Mouse (Mus musculus) bone marrow, adult 2 months (tissue): ENCODE results near the gene Ivns1abp. TPM values are rescaled to one million over a fixed set of nuclear protein-coding genes. Genes with fewer than 3 reads are reported as not detected.
A peak's percentile ranks its signal among the peaks of the same experiment; 100 is the strongest.
"Not testable (repeated sequence)": the region's sequence is repeated elsewhere in the genome, so short reads cannot be mapped to it uniquely, and the experiment has no call there.

Experiments used
- H3K27ac ChIP-seq: fragments of 200-500 bp; 2 replicates; pipeline ENCODE4 v1.5.1; 2012; ENCODE audit warnings: low read depth, mild to moderate bottlenecking, control low read depth, inconsistent platforms, low read length; ENCODE audit not compliant: control insufficient read depth, poor library complexity, insufficient read depth
- H3K4me1 ChIP-seq: fragments of 200-500 bp; 2 replicates; pipeline ENCODE4 v1.6.1; 2011; ENCODE audit warnings: low read length; ENCODE audit not compliant: control insufficient read depth, insufficient read depth
- H3K4me3 ChIP-seq: fragments of 200-500 bp; replicated peaks from 2 replicates; pipeline ENCODE3; 2011; ENCODE audit warnings: mild to moderate bottlenecking, low read depth, low read length, control low read depth; ENCODE audit not compliant: control insufficient read depth
- CTCF ChIP-seq: fragments of 200-500 bp; IDR thresholded peaks from 2 replicates; pipeline ENCODE4 v1.5.1; 2011; ENCODE audit warnings: low read length, control low read depth; ENCODE audit not compliant: control insufficient read depth, insufficient read depth
- POLR2A ChIP-seq: fragments of 200-500 bp; IDR thresholded peaks from 2 replicates; pipeline ENCODE4 v1.6.1; 2011; ENCODE audit warnings: low read depth, mild to moderate bottlenecking, control low read depth, low read length, borderline replicate concordance; ENCODE audit not compliant: control insufficient read depth
- WGBS: fragments of 180-500 bp; shearing (Covaris S2); methylation state at CpG from one replicate; pipeline ENCODE4 v1.1.7; 2018; 5-methylcytosine and 5-hydroxymethylcytosine counted together
- polyA plus RNA-seq: library from polyadenylated mRNA; stranded (reverse); fragments of >200 nt; gene quantifications from 2 replicates; pipeline ENCODE4 v1.2.4, GENCODE M21; 2011; ENCODE audit warnings: low replicate concordance; ENCODE audit not compliant: missing spikeins, insufficient read depth, insufficient read length

The Ivns1abp gene
- polyA plus RNA-seq: 45.0 and 69.0 TPM in 2 replicates

GRCm38 (mm10) chr1:151344283-151345108, at the start of gene Ivns1abp:
Gene Ivns1abp, plus strand, starts transcription at chr1:151344477.
- peaks cover 1% of the 10 kb centered on the region; the same call in 1 of the 2 replicates for H3K4me1 ChIP-seq
- TF ChIP-seq POLR2A: peak; percentile 70
- no peak for TF ChIP-seq CTCF
- H3K4me3 ChIP-seq: peak within 1 kb of the TSS; percentile 92
- peak within 1 kb of the TSS; percentile 91 for H3K27ac ChIP-seq
- WGBS: 1% methylated on average over 103 of the region's 104 CpGs

GRCm38 (mm10) chr1:151295486-151295885, 48.8 kb upstream of the Ivns1abp start:
- Histone ChIP-seq H3K4me1 (no peaks in the 10 kb centered on the region), H3K4me3 (no peak overlapping the region), H3K27ac (no peak overlapping the region)
- 65% methylated on average over 3 of the region's 3 CpGs for WGBS
- TF ChIP-seq POLR2A: no peak
- TF ChIP-seq CTCF: no peak

- no peak overlapping the region for H3K4me3 ChIP-seq
- TF ChIP-seq POLR2A (no peak), CTCF (no peak)
- no peaks in the 10 kb centered on the region for H3K4me1 ChIP-seq
- no peak overlapping the region for H3K27ac ChIP-seq
- WGBS: 89% methylated on average over 1 of the region's 1 CpGs
Observed at GRCm38 (mm10) chr1:151296621-151297020, 47.7 kb upstream of the Ivns1abp start.

- H3K27ac ChIP-seq: no peak overlapping the region
- 85% methylated on average over 6 of the region's 6 CpGs for WGBS
- no peak for TF ChIP-seq POLR2A
- no peak for TF ChIP-seq CTCF
- no peaks in the 10 kb centered on the region for H3K4me1 ChIP-seq
- no peak overlapping the region for H3K4me3 ChIP-seq
Observed at GRCm38 (mm10) chr1:151297025-151297424, 47.3 kb upstream of the Ivns1abp start.

GRCm38 (mm10) chr1:151297596-151297995, 46.7 kb upstream of the Ivns1abp start:
- Histone ChIP-seq H3K4me3 (no peak overlapping the region), H3K27ac (no peak overlapping the region), H3K4me1 (no peaks in the 10 kb centered on the region)
- no peak for TF ChIP-seq CTCF
- TF ChIP-seq POLR2A: no peak
- WGBS: 82% methylated on average over 2 of the region's 2 CpGs

GRCm38 (mm10) chr1:151301456-151301855, 42.8 kb upstream of the Ivns1abp start:
- H3K4me3 ChIP-seq: no peak overlapping the region
- no peak overlapping the region for H3K27ac ChIP-seq
- TF ChIP-seq POLR2A (no peak), CTCF (no peak)
- H3K4me1 ChIP-seq: no peaks in the 10 kb centered on the region
- WGBS: 74% methylated on average over 6 of the region's 6 CpGs

GRCm38 (mm10) chr1:151301904-151302303, 42.4 kb upstream of the Ivns1abp start:
- Histone ChIP-seq H3K4me1 (no peaks in the 10 kb centered on the region), H3K27ac (no peak overlapping the region), H3K4me3 (no peak overlapping the region)
- 76% methylated on average over 3 of the region's 3 CpGs for WGBS
- TF ChIP-seq CTCF: no peak
- TF ChIP-seq POLR2A: no peak

GRCm38 (mm10) chr1:151303265-151303664, 41.0 kb upstream of the Ivns1abp start:
- TF ChIP-seq POLR2A: no peak
- no peak for TF ChIP-seq CTCF
- H3K4me1 ChIP-seq: no peaks in the 10 kb centered on the region
- no peak overlapping the region for H3K4me3 ChIP-seq
- no peak overlapping the region for H3K27ac ChIP-seq

GRCm38 (mm10) chr1:151305001-151305400, 39.3 kb upstream of the Ivns1abp start:
- WGBS: 88% methylated on average over 3 of the region's 3 CpGs
- H3K4me3 ChIP-seq, H3K27ac ChIP-seq, H3K4me1 ChIP-seq: not testable (repeated sequence)
